Mouse (Mus musculus) G1E-ER4 (cell line): Measurements from ENCODE around the gene Ina. TPM values are rescaled to one million over a fixed set of nuclear protein-coding genes. Genes with fewer than 3 reads are reported as not detected.

ENCODE experiments used
- GATA1 ChIP-seq: IDR thresholded peaks from one replicate; pipeline ENCODE4 v1.8.0; 2012; ENCODE audit warnings: low read length, inconsistent platforms
- polyA plus RNA-seq: library from polyadenylated mRNA; stranded (reverse); fragments of >175 nt; gene quantifications from 2 replicates; pipeline ENCODE4 v1.2.3, GENCODE M21; 2012

The Ina gene
- 0.02 TPM in 1 of 2 replicates, not detected in the other for polyA plus RNA-seq

- no peak for TF ChIP-seq GATA1
Observed at GRCm38 (mm10) chr19:47014447-47015381, at the start of gene Ina, which contains the start of gene Nt5c2. TSS of gene Ina (plus strand) at chr19:47014698. TSS of gene Nt5c2 (minus strand) at chr19:47015153.

DNA sequence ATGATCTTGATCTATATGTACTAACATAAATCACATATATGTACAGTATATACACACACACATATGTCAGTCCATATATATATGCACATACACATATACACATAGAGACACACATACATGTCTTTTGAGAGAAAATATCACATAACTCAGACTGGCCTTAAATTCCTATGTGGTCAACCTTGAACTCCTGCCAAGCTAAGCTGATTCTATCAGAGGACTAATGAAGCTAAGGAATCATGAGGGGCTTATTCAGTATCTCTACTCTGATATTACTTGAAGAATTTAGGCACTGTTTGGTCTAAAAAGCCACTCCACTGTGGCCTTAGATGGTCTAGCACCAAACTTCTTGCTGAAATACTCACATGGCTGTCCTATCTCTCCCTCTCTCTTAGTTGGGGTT is 49.0 kb upstream of the Ina start:
- no peak for TF ChIP-seq GATA1

- TF ChIP-seq GATA1 = no peak
Observed at GRCm38 (mm10) chr19:46966330-46966729, 48.2 kb upstream of the Ina start.

DNA sequence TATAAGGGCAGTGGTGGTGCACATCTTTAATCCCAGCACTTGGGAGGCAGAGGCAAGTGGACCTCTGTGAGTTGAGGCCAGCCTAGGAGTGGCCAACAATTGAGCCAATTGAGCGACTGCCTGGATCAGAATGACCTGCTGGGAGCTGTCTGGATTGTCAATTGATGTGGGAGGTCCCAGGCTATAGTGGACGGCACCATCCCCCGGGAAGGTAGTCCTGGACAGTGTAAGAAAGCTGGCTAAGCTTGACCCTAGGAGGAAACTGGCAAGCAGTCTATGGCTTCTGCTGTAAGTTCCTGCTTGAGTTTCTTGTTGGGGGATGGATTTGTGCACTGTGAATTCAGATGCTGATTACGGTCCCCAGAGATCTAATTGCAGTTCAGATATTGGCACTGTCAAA is 46.6 kb upstream of the Ina start:
- TF ChIP-seq GATA1 = no peak

- no peak for TF ChIP-seq GATA1
Observed at GRCm38 (mm10) chr19:46968833-46969232, 45.7 kb upstream of the Ina start.

DNA sequence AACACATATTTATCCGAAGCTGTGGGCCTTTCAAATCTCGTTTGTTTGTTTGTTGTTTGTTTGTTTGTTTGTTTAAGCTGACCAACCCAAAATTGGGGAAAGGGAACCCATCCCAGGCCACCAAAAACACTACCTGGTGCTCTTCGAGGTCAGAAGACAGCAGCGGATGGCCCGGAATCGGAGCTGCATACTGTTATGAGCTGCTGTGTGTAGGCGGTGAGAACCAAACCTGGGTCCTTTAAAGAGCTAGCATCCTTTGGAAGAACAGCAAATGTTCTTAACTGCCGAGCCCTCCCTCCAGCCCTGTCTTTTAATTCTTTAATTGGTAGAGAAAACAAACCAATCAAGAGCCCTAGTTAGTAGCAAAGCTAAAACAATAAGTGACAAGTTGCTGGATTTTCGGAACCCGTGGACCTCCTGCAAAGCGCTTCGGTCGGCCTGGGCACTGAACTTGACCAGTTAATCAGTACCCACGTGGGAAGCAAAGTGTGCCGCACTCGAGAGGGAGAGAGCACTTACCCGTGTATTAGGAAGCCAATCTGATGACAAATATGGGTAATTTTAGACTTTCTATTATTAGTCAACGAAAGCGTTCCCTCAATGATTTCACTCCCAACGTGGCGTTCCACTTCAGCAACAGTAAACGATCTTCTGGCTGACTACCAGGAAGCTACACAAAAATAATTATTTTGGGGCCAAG is 45.1 kb upstream of the Ina start:
- TF ChIP-seq GATA1 = no peak

DNA sequence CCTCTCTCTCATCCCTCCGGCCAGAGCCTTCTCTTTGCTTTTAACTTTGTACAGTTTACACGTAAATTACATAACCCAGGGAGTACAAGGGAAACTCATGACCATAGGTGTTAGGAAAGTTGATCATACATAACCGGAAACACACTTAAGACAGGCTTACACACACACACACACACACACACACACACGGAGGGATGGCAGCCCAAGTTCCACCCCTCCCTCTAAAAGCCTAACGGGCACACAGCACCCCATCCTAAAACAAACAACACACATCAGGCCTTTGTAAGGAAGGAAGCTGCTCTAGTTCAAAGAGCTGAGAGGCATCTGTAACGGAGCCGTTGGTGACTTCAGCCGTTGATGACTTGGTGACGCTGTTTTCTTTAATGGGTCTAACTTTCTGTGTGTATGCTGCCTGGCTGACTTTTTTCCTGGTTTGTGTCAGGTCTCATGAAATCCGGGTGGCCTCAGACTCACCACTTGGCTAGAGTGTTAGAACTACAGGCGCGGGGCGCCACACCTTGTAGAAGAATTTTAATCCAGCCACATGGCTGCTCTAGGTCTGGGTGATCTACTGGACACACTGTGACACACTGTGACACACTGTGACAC is 44.3 kb upstream of the Ina start:
- no peak for TF ChIP-seq GATA1

DNA sequence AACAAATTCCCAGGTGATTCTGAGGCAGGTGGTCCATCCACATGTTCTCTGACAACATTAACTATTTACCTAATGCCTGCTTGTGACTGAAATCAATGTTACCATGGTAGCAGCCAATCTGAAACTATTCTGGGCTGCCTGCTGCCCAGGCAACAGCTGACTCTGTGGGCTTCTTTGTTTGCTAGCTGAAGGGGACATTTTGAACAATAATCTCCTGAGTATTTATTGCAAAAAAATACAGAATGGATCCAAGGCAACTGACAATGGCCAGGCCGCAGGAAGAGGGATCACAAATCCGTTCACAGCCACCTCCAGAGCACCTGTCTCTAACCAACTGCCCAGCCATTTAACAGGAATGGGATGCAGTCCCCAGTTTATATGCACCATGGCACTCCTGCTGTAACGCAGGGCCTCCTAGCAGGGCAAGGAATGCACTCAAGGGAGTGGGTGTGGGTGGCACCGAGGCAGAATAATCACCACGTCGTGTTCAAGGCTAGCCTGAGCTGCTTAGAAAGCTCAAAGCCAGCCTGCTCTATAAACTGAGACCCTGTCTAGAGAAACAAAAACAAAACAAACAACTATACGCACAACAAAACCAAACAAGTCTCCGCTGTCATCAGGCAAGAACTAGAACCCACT is 43.3 kb upstream of the Ina start:
- no peak for TF ChIP-seq GATA1

- no peak for TF ChIP-seq GATA1
Observed at GRCm38 (mm10) chr19:46971712-46972111, 42.8 kb upstream of the Ina start.

GRCm38 (mm10) chr19:46972159-46972558 is 42.3 kb upstream of the Ina start:
- no peak for TF ChIP-seq GATA1

GRCm38 (mm10) chr19:46975565-46975964 is 38.9 kb upstream of the Ina start:
- no peak for TF ChIP-seq GATA1

DNA sequence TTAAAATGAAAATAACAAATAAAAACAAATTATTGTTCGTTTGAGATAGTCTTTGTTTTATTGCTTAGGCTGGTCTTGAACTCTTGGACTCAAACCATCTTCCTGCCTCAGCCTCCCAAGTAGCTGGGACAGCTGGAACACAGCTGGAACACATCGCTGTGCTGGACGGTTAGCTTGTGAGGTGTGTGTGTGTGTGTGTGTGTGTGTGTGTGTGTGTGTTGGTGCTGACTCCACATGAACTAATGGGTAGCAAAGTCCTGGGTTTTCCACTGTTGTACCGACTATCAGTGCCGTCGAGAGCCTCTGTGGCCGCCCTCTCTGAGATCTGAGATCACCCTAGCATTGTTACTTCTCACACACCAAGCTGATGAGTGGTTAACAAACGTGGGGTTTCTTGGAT is 38.5 kb upstream of the Ina start:
- no peak for TF ChIP-seq GATA1

DNA sequence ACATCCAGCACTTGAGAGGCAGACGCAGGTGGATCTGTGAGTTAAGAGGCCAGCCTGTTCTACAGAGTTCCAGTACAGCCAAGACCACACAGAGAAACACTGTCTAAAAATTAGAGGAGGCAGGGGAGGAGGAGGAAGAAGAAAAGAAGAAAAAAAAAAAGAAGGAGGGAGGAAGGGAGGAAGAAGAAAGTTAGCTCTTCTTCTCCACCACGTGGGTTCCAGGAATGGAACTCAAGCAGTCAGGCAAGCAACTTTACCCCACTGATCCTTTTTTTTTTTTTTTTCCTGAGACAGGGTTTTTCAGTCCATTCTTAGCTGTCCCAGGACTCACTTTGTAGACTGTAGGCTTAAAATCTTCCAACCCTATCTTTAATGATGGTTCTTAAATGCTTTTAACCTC is 37.8 kb upstream of the Ina start:
- no peak for TF ChIP-seq GATA1

- no peak for TF ChIP-seq GATA1
Observed at GRCm38 (mm10) chr19:46977460-46977859, 37.0 kb upstream of the Ina start.

DNA sequence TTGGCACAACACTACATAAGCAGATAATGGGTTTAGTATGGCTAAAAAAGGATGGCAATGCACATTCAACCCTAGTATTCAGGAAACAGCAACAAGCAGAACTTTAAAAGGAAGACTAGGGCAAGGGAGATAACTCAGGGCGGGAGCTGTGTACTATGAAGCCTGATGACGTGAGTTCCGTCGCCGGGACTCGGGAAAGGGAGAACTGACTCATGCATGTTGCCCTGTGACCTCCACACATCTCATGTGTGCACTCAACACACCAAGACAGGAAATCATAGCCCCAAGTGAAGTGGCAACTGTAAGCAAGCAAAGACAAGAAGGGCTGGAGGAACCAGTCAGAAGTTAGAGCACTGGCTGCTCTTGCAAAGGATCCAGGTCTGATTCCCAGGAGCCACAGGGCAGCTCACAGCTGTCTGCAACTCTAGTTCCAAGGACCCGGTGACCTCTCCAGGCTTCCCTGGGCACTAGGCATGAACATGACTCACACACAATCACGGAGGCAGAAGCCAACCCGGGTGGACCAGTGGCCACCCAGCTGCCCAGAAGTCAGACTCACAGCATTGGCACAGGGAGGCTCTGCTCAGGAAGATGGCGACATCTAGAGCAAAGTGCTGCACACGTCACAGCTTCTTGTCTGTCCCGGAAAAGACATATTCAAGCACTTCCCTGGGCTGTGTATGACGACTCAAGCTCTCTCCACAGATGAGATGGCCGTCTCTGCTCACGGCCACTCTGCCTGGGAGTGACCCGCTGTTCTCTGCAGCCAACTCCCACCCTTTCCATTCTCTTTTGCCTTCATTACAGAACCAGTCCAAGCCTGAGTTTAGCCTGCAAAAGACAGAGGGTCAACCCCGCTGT is 35.3 kb upstream of the Ina start:
- no peak for TF ChIP-seq GATA1
